Comparison of ENCODE assay signal across 28 mouse cellular contexts in genomic region chr3:129476250-129476649, GRCm38 (mm10). TPM values are rescaled to one million over a fixed set of nuclear protein-coding genes. Genes with fewer than 3 reads are reported as not detected.
DNase-seq lines count a peak whose midpoint lies in the region; ATAC-seq lines count a peak whose summit lies in the region.
"Had no signal": no experiment of that assay in that cellular context is flagged by ENCODE, and none has a peak within 500 bp of the region (broad histone marks: within the 10 kb centered on the region; RNA-seq: fewer than 3 reads in every experiment).

No protein-coding gene starts in this region.

- H3K4me1 ChIP-seq in heart, embryonic 11.5 days (ENCODE audit: control insufficient read depth, insufficient read depth, low read length) = no peaks in the 10 kb centered on the region
- H3K4me1 ChIP-seq: embryonic facial prominence, embryonic 10.5 days; embryonic facial prominence, embryonic 13.5 days; forebrain, embryonic 15.5 days; heart, embryonic 12.5 days; heart, embryonic 15.5 days; hindbrain, embryonic 10.5 days; hindbrain, embryonic 13.5 days; intestine, embryonic 15.5 days had no signal

- peak; percentile 70 for DNase-seq in heart, adult 11 months
- DNase-seq in layer of hippocampus, postnatal 10 days (ENCODE audit: low spot score in 2 of 2) = peak; percentile 11 to 25
- no peak for DNase-seq in layer of hippocampus, adult 11-12 months (ENCODE audit: low spot score)
- peak; percentile 6 for DNase-seq in brain, embryonic 18.5 days (ENCODE audit: low read depth, low spot score)
- DNase-seq: adrenal gland, adult 2 months; adrenal gland, postnatal 14 days; cerebellum, adult 11-12 months; cerebellum, adult 8-10 months; cerebellum, postnatal 10 days; cerebellum, postnatal 36 days; embryo, embryonic 11 days; gastrocnemius, postnatal 10 days; gastrocnemius, postnatal 36 days; heart, postnatal 10 days; heart, postnatal 36 days had no signal

- 82% methylated on average over 4 of the region's 4 CpGs for WGBS in heart, embryonic 11.5 days (ENCODE audit: insufficient replicate concordance)

- H3K27ac ChIP-seq in heart, embryonic 11.5 days (ENCODE audit: low read depth, low read length) = no peak overlapping the region
- H3K27ac ChIP-seq: embryonic facial prominence, embryonic 10.5 days; embryonic facial prominence, embryonic 13.5 days; forebrain, embryonic 15.5 days; heart, embryonic 15.5 days; hindbrain, embryonic 10.5 days; hindbrain, embryonic 13.5 days; intestine, embryonic 15.5 days had no signal

- no peaks in the 10 kb centered on the region; the same call in 1 of the 2 replicates for H3K27me3 ChIP-seq in heart, embryonic 11.5 days (ENCODE audit: control insufficient read depth, insufficient read depth, low read length)
- H3K27me3 ChIP-seq: embryonic facial prominence, embryonic 13.5 days; forebrain, embryonic 15.5 days; heart, embryonic 12.5 days; heart, embryonic 15.5 days; hindbrain, embryonic 13.5 days; intestine, embryonic 15.5 days had no signal

- no peak overlapping the region for H3K4me3 ChIP-seq in heart, embryonic 11.5 days (ENCODE audit: low read depth, low read length)
- H3K4me3 ChIP-seq: embryonic facial prominence, embryonic 10.5 days; embryonic facial prominence, embryonic 13.5 days; erythroblast, embryonic 14.5 days; forebrain, embryonic 15.5 days; heart, embryonic 12.5 days; heart, embryonic 15.5 days; hindbrain, embryonic 10.5 days; hindbrain, embryonic 13.5 days; intestine, embryonic 15.5 days had no signal

- H3K9me3 ChIP-seq in heart, embryonic 11.5 days (replicated peaks; ENCODE audit: control insufficient read depth, low read length) = no peaks in the 10 kb centered on the region
- H3K9me3 ChIP-seq: embryonic facial prominence, embryonic 10.5 days; embryonic facial prominence, embryonic 13.5 days; forebrain, embryonic 15.5 days; heart, embryonic 12.5 days; heart, embryonic 15.5 days; hindbrain, embryonic 10.5 days; hindbrain, embryonic 13.5 days; intestine, embryonic 15.5 days had no signal

- H3K4me2 ChIP-seq in heart, embryonic 11.5 days = no peak overlapping the region
- H3K4me2 ChIP-seq: embryonic facial prominence, embryonic 13.5 days; forebrain, embryonic 15.5 days; heart, embryonic 12.5 days; heart, embryonic 15.5 days; hindbrain, embryonic 13.5 days; intestine, embryonic 15.5 days had no signal

- no peak overlapping the region for H3K9ac ChIP-seq in heart, embryonic 11.5 days (ENCODE audit: low read depth, low read length)
- H3K9ac ChIP-seq: embryonic facial prominence, embryonic 13.5 days; forebrain, embryonic 15.5 days; heart, embryonic 12.5 days; heart, embryonic 15.5 days; hindbrain, embryonic 13.5 days; intestine, embryonic 15.5 days had no signal

- no peak for ATAC-seq in heart, embryonic 11.5 days (replicated peaks; ENCODE audit: insufficient number of reproducible peaks, low FRiP score, low TSS enrichment)
- ATAC-seq in megakaryocyte progenitor cell, adult 5-6 weeks (replicated peaks; ENCODE audit: poor library complexity) = no peak
- ATAC-seq: CD4-positive, CD25-positive, alpha-beta regulatory T cell, adult 4 months; forebrain, embryonic 15.5 days; hindbrain, embryonic 16.5 days; intestine, embryonic 15.5 days had no signal

- H3K36me3 ChIP-seq in heart, embryonic 11.5 days (ENCODE audit: control insufficient read depth, insufficient read depth, low read length) = no peaks in the 10 kb centered on the region
- H3K36me3 ChIP-seq: embryonic facial prominence, embryonic 10.5 days; embryonic facial prominence, embryonic 13.5 days; forebrain, embryonic 15.5 days; heart, embryonic 12.5 days; heart, embryonic 15.5 days; hindbrain, embryonic 10.5 days; hindbrain, embryonic 13.5 days; intestine, embryonic 15.5 days had no signal

RNA-seq across cellular contexts. Expression of gene Elovl6, which starts 55.9 kb away (rescaled TPM):
- polyA plus RNA-seq in heart, embryonic 11.5 days (2014; fragmentation: Nextera tagmentation; extraction: Ambion mirVana) = 20.9 and 22.8 TPM in 2 replicates
- 10 to 100 TPM; 53.8 to 55.6 TPM for total RNA-seq in layer of hippocampus, postnatal 10 days (2021)
- total RNA-seq in megakaryocyte progenitor cell, adult 5-6 weeks (2015) = 16.2 and 22.7 TPM in 2 replicates
- total RNA-seq in megakaryocyte progenitor cell, adult 5-6 weeks (2017) = 11.8 and 12.3 TPM in 2 replicates
